Mouse (Mus musculus) lung, postnatal 0 days (tissue): ENCODE data around the gene Picalm.

Source experiments
- CTCF ChIP-seq: IDR thresholded peaks from 2 replicates; pipeline ENCODE4 v1.5.1; 2016; ENCODE audit warnings: antibody characterized with exemption, mild to moderate bottlenecking
- EP300 ChIP-seq: IDR thresholded peaks from 2 replicates; pipeline ENCODE4 v1.6.1; 2016; ENCODE audit warnings: antibody characterized with exemption, mild to moderate bottlenecking, control low read depth

- TF ChIP-seq CTCF = no peak
- TF ChIP-seq EP300 = no peak
Measured at GRCm38 (mm10) chr7:90160598-90160997, 30.6 kb downstream of the Picalm start.
